Mouse (Mus musculus): ENCODE measurements around the gene Fggy.

DNA sequence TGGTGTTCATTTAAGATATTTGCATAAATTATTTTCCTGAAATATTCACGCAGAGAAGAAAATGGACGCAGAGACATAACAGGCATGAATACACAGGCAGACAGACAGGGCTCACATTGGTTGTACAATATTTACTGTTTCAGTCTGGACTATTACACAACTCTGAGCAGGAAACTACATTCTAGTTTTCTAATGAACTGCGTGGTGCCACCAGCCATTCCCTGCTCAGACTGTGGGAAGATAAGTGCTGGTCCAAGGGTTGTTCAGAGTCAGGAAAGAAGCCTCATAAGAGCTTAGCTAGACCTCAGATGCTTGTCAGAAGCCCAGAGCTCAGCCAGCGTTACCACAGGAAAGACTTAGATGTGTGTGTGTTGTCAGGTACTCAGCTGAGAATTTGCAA, 270.9 kb downstream of the Fggy start:
- no peak for TF ChIP-seq CTCF (IDR thresholded peaks at IDR 0.05; ENCODE audit: control insufficient read depth, insufficient read depth, insufficient replicate concordance, low read depth, low read length)
- no peak for TF ChIP-seq POLR2A (IDR thresholded peaks at IDR 0.05; ENCODE audit: control insufficient read depth, low read depth, low read length)
